Mouse (Mus musculus): ENCODE measurements around the gene Mrto4.

DNA sequence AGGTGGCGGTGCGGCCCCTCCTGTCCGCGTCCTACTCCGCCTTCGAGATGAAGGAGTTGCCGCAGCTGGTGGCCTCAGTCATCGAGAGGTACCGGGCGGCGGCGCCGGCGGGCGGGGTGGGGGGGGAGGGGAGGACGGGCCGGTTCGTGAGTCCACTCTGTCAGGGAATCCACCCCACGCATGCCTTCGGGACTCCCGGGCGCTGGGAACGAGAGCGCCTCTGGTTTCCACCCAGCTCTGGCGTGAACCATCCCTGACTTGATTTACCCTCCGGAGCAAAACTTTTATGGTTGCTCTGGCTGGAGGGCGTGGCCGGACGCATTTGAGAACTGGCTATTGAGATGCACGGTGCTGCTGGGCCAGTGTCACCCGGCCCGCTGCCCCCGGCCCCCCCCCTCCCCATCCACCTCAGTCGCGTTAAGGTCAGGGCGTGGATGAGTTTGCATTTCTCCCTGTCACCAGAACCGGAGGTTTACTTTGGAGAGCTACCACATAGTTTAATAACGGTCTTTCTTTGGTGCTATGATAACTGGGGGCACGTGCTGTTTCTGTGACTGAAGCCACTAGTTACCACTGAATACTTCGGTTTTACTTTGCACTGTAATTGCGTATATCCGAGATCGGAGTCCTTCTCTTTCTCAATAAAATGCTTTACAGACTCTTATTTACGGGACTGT is 28.5 kb upstream of the Mrto4 start:
- TF ChIP-seq POLR2A (IDR thresholded peaks at IDR 0.05; ENCODE audit: insufficient read depth, low read depth, low read length) (no peak), CTCF (IDR thresholded peaks at IDR 0.05; ENCODE audit: insufficient read depth, low read depth, low read length) (no peak)
